Mouse (Mus musculus) Patski (cell line): Measurements from ENCODE around the gene Rnd2. TPM values are rescaled to one million over a fixed set of nuclear protein-coding genes. Genes with fewer than 3 reads are reported as not detected.

Experiments used
- ATAC-seq: fragments of 100-300 bp; one replicate; pipeline ENCODE4 v1.8.0; 2021
- CTCF ChIA-PET: fragments of 350-600 bp; sonication (Branson Sonifier 250); formaldehyde crosslinking; loops from one replicate; lab custom pipeline; 2022; ENCODE audit warnings: inconsistent platforms; lab: Charles Lee
- POLR2A ChIA-PET: fragments of 350-600 bp; sonication (Branson Sonifier 250); formaldehyde crosslinking; loops from one replicate; lab custom pipeline; 2022; ENCODE audit warnings: antibody characterized with exemption, inconsistent platforms; lab: Charles Lee
- DNase-seq: peaks from one replicate; pipeline ENCODE4 v3.0.0-alpha.2; 2011; ENCODE audit warnings: low read depth, low spot score
- H3K27me3 ChIP-seq: fragments of 371-371 bp; one replicate; pipeline ENCODE4 v1.5.1; 2021
- CTCF ChIP-seq: fragments of 100-300 bp; IDR thresholded peaks from one replicate; pipeline ENCODE4 v1.5.1; 2021
- in situ Hi-C: fragments of 300-500 bp; cut with MboI; formaldehyde crosslinking; loops from 3 replicates; pipeline ENCODE4 v1.11.1; 2018; ENCODE audit warnings: low pct_unique_long_range_greater_than_20kb, mixed read lengths
- polyA plus RNA-seq: library from polyadenylated mRNA; unstranded; gene quantifications from one replicate; pipeline ENCODE4 v1.2.3, GENCODE M21; 2021

Rnd2 gene
- polyA plus RNA-seq, result 22.6 TPM

DNA sequence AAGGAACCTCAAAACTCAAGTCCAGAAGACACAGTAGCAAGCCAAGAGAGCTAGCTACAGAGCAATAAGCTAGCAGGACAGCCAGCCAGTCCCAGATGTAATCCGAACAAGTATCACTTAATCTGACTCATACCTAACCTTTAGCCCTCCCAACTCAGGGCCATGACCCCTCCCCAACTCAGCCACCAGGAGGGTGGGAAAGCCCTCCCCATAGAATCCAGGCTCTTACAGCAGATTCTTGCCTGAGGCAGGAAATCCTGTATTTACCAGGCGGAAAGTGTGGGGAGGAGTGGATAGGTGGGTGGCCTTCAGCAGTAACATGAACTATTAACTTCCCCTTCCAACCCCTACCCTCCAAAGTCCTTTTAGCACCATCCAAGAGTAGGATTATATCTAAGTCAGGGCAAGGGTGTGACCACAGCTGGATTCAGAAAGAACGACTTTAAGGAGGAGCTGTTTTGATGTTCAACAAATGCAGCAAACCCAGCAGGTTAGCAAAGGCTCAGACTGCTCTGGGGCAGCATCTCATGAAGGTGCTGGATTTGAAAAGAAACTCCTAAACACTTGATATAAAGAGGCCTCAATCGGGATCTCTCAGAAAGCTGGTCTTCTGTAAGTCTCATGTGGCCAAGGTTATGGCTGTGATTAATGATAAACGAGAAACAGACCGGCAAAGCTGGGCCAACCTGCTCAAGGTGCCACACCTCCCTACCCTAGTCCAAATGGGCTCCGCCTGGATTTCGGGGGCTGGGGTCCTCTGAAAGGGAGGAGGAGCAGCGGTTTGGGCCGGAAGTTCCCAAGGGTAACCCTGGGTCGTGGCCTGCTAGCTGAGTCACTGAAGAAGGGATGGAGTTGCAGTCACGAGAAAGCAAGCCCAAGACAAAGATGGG, at the start of gene Rnd2:
Rnd2 (plus strand) TSS at position 789 of the 890 bp plus-strand sequence.
- POLR2A ChIA-PET, result interaction anchor here (0.7 to 2.5 kb wide), 4 partner anchors 10 to 142 kb away, joined by 3 to 8 read pairs (median 4); partner anchors contain the start of gene Ifi35
- CTCF ChIA-PET, result interaction anchor here (1.2 kb wide), 1 partner anchor 107 kb away, joined by 3 read pairs; no protein-coding TSS in a partner anchor
- TF ChIP-seq CTCF, result no peak
- DNase-seq, result no peak
- ATAC-seq, result no peak
- H3K27me3 ChIP-seq, result no peaks in the 10 kb centered on the region
- in situ Hi-C loops, result loop anchor here (5.0 kb wide), 1 partner anchor 98 kb away; no protein-coding TSS in a partner anchor

DNA sequence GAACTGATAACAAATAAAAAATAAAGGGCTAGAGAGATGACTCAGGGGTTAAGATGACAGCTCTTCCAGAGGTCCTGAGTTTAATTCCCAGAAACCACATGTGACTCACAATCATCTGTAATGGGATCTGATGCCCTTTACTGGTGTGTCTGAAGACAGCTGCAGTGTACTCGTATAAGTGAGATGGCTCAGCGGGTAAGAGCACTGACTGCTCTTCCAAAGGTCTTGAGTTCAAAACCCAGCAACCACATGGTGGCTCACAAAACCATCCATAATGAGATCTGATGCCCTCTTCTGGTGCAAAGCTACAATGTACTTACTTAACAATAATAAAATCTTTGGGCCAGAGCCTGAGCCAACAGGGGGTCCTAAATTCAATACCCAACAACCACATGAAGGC, 49.5 kb upstream of the Rnd2 start:
- DNase-seq (no peak), ATAC-seq (no peak)
- no peaks in the 10 kb centered on the region for H3K27me3 ChIP-seq
- no peak for TF ChIP-seq CTCF
- in situ Hi-C loops, result no loop called here
- ChIA-PET CTCF (no interaction called here), POLR2A (no interaction called here)

DNA sequence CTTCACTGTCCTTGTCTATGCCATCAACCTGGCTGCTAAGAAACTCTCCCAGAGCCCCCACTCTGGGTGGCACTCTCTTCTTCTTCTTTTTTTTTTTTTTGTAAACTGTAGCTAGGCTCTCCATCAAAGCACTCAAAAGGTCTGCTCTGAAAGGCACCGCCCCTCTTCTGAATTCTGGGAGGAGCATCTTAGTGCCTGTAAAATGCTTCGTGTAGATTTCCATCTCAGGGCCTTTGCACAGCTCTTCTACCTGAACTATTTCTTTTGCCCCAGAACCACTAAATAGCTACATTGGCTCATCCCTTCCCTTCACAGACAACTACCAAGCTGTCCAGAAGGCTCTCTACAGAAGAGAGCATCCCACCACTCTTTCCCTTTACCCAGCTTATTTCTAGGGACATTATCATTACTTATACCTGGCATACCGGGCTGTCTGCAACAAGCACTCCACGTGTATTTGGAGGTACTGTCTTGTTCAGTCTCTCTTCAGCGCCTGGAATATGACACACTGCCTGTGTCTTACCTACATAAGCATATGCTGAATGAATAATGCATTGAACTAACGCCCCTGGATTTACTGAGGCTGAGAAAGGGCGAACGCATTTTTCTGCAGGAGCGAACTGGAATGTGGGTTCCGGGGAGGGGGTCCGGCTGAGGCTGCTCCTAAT, 48.2 kb upstream of the Rnd2 start:
- TF ChIP-seq CTCF, result no peak
- ATAC-seq, result peak; percentile 9

DNA sequence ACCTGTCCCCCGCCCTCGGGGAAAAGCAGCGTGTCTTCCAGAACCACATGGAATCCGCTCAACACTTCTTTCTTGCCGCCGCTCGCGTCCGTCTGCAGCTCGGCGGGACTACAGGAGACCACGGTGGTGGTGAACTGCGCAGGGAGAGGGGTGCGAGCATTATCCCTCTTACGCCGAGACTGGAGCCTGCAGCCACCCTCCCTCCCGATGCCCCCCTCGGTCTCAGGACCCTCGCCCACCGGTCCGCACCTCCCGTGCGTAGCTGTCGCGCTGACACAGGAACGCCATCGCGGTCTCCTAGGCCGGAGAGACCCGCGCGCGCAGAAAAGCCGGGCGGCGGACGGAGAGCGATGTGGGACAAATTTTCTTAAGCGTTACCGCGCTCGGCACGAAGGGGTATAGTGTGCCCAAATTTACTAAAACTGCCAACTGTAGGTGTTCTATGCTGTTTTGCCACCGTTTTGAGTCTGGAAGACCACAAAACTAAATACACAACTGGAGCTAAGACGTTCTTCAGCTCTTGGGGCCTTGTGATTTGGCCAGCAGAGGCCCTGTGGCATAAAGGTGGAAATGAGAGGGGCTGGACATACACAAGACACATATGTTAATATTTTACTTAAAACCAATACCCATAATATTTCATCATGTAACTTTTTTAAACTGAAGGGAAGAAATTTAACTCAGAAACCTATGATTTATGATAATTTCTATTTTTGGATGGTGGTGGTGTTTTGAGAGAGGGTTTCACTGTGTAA, 47.5 kb upstream of the Rnd2 start, which contains the start of gene Aarsd1:
Aarsd1 (minus strand) TSS at position 515 of the 755 bp plus-strand sequence.
- DNase-seq (no peak), ATAC-seq (peak; percentile 63)
- POLR2A ChIA-PET, result interaction anchor here (0.7 to 1.4 kb wide), 2 partner anchors 26 to 50 kb away, joined by 3 to 12 read pairs; partner anchors contain the start of gene Rpl27
- CTCF ChIA-PET, result interaction anchor here (0.6 to 1.8 kb wide), 3 partner anchors 11 to 187 kb away, joined by 3 to 8 read pairs (median 3); partner anchors contain the start of gene Rpl27
- no peak for TF ChIP-seq CTCF
- in situ Hi-C loops, result no loop called here
- no peaks in the 10 kb centered on the region for H3K27me3 ChIP-seq

More for the DNA sequence above, 48.2 kb upstream of the Rnd2 start:
- no peaks in the 10 kb centered on the region for H3K27me3 ChIP-seq
- ChIA-PET POLR2A (interaction anchor here (0.6 to 1.4 kb wide), 2 partner anchors 27 to 76 kb away, joined by 3 to 12 read pairs; partner anchors contain the start of gene Rpl27), CTCF (interaction anchor here (0.6 to 1.8 kb wide), 5 partner anchors 12 to 187 kb away, joined by 3 to 8 read pairs (median 3); partner anchors contain the start of gene Rpl27)
- no peak for DNase-seq
- in situ Hi-C loops, result no loop called here

DNA sequence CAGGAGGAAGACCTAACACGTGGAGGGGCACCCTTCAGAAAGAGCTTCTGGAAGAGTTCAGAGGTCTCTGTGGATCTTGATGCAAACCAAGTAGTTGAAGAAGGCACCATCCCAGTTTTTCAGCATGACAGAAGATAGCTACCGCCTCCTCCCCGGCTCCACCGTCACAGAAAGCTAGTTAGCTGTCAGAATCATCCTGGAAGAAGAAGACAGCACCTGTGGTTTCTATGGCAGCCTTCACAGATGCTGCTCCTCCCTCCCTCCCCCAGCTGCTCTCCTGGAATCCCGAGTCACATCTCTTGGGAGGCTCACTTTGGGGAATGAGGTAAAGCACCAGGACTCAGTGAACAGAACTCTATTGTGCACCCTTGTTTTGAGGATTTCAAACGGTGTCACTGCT, 45.8 kb upstream of the Rnd2 start:
- in situ Hi-C loops, result no loop called here
- ChIA-PET POLR2A (interaction anchor here (1.3 kb wide), 1 partner anchor 23 kb away, joined by 5 read pairs; the partner anchor contains the start of gene Rpl27), CTCF (interaction anchor here (0.9 to 2.7 kb wide), 3 partner anchors 23 to 101 kb away, joined by 4 to 11 read pairs (median 4); partner anchors contain the start of gene Rpl27)
- TF ChIP-seq CTCF, result no peak
- ATAC-seq (no peak), DNase-seq (no peak)
- H3K27me3 ChIP-seq, result no peaks in the 10 kb centered on the region

DNA sequence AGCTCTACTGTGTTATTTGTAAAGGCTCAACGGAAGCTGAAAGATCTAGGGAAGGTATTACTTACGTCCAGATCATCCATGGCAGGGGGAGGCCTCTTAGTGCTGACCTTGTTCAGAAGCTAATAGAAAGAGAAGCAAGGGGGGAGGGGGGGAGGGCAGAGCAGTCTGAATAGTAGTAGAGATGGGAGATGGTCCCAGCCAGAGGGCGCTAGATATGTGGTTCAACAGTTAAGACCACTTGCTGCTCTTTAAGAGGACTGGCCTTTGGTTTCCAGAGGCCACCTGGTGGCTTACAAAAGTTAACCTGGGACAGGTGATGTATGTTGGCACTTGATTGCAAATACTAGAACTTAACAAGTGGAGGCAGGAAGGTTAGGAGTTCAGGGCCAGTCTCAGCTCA, 45.2 kb upstream of the Rnd2 start:
- no peaks in the 10 kb centered on the region for H3K27me3 ChIP-seq
- DNase-seq (no peak), ATAC-seq (no peak)
- CTCF ChIA-PET, result interaction anchor here (0.9 to 2.7 kb wide), 3 partner anchors 14 to 47 kb away, joined by 3 to 11 read pairs (median 4); partner anchors contain the start of gene Rpl27
- POLR2A ChIA-PET, result interaction anchor here (1.3 kb wide), 1 partner anchor 22 kb away, joined by 5 read pairs; the partner anchor contains the start of gene Rpl27
- in situ Hi-C loops, result no loop called here
- TF ChIP-seq CTCF, result no peak

DNA sequence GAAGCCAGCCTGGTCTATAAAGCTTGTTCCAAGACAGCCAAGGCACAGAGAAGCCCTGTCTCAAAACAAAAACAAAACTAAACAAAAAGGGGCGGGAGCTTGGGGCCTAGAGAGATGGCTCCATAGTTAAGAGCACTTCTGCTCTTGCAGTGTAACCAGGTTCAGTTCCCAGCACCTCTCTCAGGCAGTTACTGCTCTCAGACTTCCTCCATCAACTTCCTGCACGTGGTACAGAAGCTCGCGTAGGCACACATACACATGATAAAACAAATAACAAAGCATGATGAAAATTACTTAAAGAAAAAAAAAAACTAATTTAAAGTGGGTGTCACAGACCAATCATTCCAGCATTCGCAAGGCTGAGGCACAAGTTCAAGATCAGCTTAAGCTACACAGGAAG, 44.7 kb upstream of the Rnd2 start:
- ATAC-seq, result no peak
- TF ChIP-seq CTCF, result no peak
- no peaks in the 10 kb centered on the region for H3K27me3 ChIP-seq
- no peak for DNase-seq
- POLR2A ChIA-PET, result interaction anchor here (1.0 kb wide), 1 partner anchor 8 kb away, joined by 3 read pairs; no protein-coding TSS in a partner anchor
- CTCF ChIA-PET, result interaction anchor here (0.7 to 2.7 kb wide), 3 partner anchors 13 to 22 kb away, joined by 3 to 11 read pairs (median 3); partner anchors contain the start of gene Rpl27
- in situ Hi-C loops, result no loop called here

DNA sequence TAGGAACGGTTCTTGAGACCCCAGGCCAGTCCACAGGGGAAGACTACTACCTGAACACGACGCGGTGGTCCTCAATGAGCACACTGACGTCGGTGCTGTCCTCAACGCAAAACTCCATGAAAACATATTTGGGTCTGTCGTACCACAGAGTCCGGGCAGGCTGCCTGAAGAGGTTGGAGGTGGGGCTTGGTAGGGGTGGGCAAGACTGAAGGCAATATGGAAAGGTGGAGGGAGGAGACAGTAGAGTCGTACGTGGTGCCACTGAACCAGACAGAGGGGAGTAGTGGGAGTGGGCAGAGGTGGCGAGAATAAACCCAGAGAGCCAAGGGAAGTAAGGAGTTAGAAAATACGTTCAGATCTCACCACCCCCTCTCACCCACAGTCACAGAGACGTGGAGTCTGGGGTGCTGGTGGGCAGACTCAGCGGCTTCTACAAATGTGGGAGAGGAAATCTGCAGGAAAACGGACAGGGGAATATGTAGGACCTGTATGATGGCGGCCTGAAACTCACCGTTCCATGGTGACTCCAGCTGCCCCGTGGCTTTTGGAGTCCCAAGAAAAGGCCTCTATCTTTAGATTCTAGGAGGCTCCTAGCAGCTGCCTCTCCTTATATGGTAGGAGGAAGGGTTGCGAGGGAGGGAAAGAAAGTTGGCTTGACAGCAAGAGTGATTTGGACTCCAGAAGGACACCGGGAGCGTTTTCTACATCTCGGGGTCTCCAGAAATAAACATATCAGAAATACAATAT, 40.5 kb upstream of the Rnd2 start, which contains the start of gene Gm27029:
Gm27029 (minus strand) TSS at position 692 of the 747 bp plus-strand sequence.
- CTCF ChIA-PET, result interaction anchor here (1.0 kb wide), 1 partner anchor 18 kb away, joined by 3 read pairs; the partner anchor contains the start of gene Rpl27
- in situ Hi-C loops, result no loop called here
- no peaks in the 10 kb centered on the region for H3K27me3 ChIP-seq
- POLR2A ChIA-PET, result interaction anchor here (1.0 to 1.5 kb wide), 2 partner anchors 10 to 20 kb away, joined by 3 to 6 read pairs; no protein-coding TSS in a partner anchor
- TF ChIP-seq CTCF, result no peak
- DNase-seq (no peak), ATAC-seq (peak; percentile 66)
